Mouse (Mus musculus): ENCODE measurements around the gene Gramd4.

Gene Gramd4

GRCm38 (mm10) chr15:86070368-86070767, 12.9 kb downstream of the Gramd4 start:
- DNase-seq (ENCODE audit: low spot score in 2 of 2): no peak

- no peak for DNase-seq (ENCODE audit: low spot score in 2 of 2)
Observed at GRCm38 (mm10) chr15:86071166-86071565, 13.7 kb downstream of the Gramd4 start.

- no peak for DNase-seq (ENCODE audit: low spot score in 2 of 2)
Observed at GRCm38 (mm10) chr15:86074171-86074937, 16.9 kb downstream of the Gramd4 start.

GRCm38 (mm10) chr15:86075305-86076047, 18.0 kb downstream of the Gramd4 start:
- no peak for DNase-seq (ENCODE audit: low spot score in 2 of 2)

- DNase-seq (ENCODE audit: low spot score in 2 of 2): no peak
Observed at GRCm38 (mm10) chr15:86076048-86076315, 18.5 kb downstream of the Gramd4 start.

- DNase-seq (ENCODE audit: low spot score in 2 of 2): no peak
Observed at GRCm38 (mm10) chr15:86076378-86076777, 18.9 kb downstream of the Gramd4 start.

DNA sequence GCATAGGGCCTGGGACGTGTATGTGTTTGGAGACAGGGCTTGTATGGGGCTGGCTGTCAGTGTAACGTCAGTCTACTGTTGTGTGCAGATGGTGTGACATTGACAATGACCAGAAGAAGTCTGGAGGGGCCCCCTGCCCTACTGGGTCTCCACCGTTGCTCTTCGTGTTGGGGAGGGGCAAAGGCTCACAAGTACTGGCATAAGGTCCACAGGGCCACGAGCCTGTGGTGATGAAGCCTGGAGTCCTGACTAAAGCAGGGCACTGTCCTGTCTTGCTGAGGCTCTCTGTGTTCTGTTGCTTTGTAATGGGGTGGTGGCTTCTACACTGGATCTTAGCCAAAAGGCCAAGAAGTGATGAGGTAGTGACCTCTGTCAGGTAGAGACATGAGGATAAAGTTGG, 20.4 kb downstream of the Gramd4 start:
- DNase-seq (ENCODE audit: low spot score in 2 of 2): no peak

DNA sequence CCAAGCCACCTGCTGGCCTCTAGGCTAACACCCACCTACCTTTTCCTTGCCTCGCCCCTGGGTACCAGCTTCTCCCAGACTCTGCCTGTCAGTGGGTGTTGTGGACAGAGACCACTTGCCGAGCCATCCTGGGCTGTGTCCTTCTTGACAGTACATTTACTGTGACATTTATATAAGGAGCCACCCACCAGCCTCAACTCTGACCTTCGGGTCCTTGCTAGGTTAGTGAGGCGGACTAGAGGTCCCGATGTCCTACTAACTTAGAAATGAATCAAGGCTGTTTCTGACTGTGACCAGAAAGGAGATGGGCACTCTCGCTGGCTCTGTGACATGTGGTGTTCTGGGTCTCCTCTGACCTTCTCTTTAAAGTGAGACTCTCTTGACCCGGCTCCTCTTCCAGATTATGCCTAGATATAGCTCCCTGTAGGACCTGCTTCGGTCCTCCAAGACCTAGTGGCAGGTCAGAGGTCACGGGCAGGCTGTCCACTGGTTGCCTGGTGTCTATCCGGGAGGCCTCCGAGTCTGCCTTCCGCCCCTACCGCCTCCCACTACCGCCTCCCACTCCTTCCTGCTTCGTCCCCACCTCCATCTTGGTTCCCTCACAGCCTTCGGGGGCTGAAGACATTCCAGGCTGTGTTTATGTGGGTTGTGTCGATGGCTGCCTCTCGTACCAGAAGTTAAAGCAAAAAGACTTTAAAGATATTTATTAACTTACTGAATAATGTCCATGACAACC, 21.2 kb downstream of the Gramd4 start:
- DNase-seq (ENCODE audit: low spot score in 2 of 2): no peak

- no peak for DNase-seq (ENCODE audit: low spot score in 2 of 2)
Observed at GRCm38 (mm10) chr15:86079467-86079866, 22.0 kb downstream of the Gramd4 start.

DNA sequence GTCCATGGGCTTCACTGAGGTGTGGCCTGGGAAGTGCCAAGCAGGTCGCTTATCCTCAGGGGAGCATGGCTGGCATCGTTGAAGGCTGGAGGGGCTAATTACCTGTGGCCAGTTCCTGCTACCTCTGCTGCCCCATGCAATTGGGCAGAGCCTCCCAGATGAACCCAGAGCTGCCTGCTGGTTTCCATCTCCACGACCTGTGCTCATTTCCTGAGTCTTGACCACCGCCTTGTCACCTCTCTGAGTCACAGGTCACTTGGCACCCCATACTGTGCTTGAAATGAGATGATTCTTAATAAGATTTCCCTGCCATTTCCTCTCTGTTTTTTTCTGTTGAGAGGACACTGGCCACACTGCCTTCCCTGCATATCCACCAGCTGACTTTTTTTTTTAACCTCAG, 22.4 kb downstream of the Gramd4 start:
- DNase-seq (ENCODE audit: low spot score in 2 of 2): no peak

DNA sequence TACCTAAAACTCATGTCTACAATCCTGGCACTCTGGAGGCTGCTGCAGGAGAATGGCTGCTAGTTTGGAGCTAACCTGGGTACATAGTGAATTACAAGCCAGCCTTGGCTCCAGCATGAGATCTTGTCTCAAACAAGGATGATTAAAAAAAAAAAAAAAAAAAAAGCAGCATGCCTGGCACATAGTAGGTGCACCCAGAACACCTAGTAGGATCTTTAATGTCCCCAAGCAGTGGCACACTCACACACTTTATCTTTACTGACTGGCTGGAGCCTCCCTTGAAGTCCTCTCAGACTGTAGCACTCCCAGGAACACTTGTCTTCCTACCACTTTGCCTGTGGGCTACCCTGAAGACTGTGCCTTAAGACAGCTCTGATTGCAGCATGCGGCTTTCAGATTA, 22.9 kb downstream of the Gramd4 start:
- no peak for DNase-seq (ENCODE audit: low spot score in 2 of 2)

DNA sequence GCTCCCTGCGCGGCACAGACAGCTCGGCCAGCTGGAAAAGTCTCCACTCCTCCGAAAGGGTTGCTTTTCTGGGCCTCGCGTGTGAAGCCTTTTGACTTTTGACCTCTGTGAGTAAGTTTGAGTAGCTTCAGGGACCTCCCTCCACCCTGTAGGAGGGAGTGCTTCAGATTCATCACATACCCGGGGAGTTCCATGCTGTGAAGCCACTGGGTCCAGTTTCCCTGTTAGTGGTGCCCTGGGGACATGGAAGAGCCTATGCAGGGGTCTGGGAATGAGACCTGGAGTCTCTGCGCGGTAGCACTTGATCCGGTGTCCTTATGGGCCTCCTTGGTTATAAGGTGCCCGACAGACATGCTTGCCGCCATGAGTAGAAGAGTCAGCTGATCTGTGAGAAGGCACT, 24.2 kb downstream of the Gramd4 start:
- no peak for DNase-seq (ENCODE audit: low spot score in 2 of 2)

- no peak for DNase-seq (ENCODE audit: low spot score in 2 of 2)
Observed at GRCm38 (mm10) chr15:86082551-86082961, 25.1 kb downstream of the Gramd4 start.

- no peak for DNase-seq (ENCODE audit: low spot score in 2 of 2)
Observed at GRCm38 (mm10) chr15:86083261-86083741, 25.8 kb downstream of the Gramd4 start.

DNA sequence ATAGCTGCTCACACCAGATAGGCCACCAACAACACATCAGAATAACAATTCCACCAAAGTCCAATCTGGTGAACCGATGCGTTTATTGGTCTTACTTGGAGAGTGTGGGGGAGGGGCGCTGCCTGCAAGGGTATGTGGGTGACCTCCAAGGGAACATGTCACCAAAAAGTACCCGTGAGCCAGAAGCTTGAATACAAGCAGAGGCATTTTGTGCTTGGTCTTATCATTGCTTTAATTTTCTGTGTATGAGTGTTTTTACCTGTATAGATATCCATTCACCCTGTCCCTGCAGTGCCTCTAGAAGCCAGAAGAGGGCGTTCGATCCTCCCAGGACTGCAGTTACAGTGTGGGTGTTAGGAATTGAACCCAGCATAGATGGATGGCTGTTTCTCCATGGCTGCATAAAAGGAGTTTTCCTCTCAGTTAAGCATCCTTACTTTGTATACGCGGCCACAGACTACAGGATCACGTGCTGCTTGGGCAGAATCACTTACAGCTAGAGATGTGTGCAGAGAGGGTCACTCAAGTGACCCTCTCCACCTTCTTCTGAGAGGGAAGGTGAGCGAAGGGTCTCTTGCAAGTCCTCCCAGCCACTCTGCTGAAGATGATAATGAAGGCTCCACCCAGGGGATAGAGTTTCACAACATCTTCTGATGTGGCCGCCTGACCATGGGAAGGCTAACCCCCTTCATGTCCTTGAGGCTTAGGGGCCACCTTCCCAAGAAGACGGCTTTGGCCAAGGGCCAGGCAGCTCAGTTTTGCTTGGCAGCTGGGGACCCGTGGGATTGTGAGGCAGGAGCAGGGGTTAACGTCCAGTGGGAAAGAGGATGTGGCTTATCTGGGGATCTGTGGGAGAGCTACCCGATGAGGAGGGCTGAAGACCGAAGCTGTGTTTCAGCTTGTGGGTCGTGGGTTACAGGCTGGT, 28.1 kb downstream of the Gramd4 start:
- no peak for DNase-seq (ENCODE audit: low spot score in 2 of 2)

DNA sequence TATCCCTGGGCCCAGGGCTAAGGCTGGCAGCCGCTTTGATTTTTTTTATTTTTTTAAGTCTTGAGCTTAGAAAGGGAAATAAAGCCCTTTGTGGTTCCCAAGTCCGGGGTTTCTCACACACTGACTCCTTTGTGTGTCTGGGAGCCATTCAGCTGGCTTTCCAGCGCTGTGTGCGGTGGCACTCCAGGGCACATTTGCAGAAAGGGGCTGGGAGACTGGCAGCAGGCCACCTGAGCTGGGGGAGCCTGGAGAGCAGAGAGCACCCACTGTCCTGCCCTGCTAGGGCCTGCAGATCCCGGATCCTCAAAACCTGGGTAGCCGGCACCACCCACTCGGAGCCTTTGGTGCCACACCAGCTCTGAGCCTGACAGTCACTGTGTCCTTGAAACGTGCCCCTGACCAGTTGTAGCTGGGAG, 28.8 kb downstream of the Gramd4 start:
- peak; percentile 70 to 75 for DNase-seq (ENCODE audit: low spot score in 2 of 2)

GRCm38 (mm10) chr15:86087591-86088149, 30.2 kb downstream of the Gramd4 start:
- no peak for DNase-seq (ENCODE audit: low spot score in 2 of 2)

DNA sequence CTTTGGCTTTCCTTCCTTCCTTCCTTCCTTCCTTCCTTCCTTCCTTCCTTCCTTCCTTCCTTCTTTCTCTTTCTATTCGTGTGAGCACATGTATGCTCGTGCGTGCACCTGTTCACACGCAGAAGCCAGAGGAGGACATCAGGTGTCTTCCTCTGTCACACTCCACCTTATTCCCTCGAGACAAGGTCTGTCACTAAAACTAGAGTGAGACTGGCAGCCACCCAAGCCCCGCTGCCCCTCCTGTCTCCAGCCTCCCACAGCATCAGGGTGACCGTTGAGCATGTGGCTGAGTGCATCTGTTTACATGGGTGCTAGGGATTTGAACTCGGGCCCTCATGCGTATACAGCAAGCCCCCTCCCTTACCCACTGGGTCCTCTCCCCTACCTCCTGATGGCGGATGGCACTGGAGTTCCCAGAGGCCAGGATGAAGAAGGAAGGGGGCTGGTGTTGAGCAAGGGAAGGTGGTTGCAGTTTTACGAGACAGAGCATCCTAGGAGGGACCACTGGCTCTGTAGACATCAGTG, 30.8 kb downstream of the Gramd4 start:
- DNase-seq (ENCODE audit: low spot score in 2 of 2): no peak

DNA sequence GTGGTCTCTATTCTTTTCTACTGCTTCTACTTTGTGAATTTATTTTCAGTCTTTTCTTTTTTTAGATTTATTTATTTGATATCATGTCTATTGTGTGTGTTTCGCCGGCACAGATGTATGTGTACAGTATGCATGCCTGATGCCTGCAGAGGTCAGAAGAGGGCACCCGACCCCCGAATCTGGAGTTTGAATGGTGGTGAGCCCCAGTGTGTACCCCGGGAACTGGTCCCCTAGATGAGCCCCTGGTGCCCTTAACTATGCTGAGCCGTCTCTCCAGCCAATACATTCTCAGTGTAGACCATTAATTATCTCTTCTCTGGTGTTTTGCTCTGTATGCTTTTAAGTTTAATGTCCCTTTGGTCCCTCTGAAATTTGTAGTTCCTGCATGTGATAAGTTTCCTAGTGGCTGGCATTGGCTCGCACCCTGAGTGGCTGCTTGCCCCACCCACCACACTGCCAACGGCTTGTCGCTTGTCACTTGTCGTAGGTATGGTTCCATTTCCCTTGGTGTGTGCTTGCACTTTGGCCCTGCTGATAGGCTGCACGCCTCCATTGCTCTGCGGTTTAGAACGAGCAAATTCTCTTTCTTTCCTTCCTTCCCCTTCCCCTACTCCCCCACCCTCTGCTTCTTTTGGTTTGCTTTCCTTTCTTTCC, 31.7 kb downstream of the Gramd4 start:
- DNase-seq (ENCODE audit: low spot score in 2 of 2): no peak

DNA sequence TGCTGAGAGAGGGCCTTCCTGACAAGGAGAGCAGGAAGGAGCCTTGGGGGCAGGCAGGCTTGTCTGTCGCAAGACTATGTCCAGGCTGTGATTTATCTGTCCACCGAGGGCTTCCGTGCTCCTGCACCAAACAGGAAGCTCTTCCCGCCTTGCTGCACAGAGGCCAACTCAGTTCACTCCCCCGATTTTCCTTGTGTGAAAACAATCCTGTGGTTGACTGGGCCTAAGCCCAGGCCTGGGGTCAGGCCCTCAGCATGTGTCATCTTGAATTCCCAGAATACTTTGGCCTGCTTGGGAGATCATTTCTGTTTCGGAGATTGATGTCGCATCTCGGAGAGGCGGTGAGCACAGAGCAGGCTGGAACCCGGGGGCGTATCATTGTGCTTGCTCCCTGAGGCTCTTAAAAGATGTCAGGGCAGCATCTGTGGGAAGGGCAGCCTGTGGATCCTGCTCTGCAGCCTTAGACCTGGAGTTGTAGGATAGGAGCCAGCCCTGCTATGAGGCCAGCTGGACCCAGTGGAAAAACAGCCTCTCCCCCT, 32.6 kb downstream of the Gramd4 start:
- DNase-seq (ENCODE audit: low spot score in 2 of 2): no peak
